Mouse (Mus musculus) kidney, adult 2 months (tissue): ENCODE measurements around the gene Ostm1.

Experiments
- CTCF ChIP-seq: fragments of 200-500 bp; conservative IDR thresholded peaks from 2 replicates; pipeline ENCODE4 v1.5.1; 2011; ENCODE audit warnings: low read depth, mild to moderate bottlenecking, control low read depth, low read length, moderate library complexity, mixed read lengths; ENCODE audit not compliant: insufficient read depth, insufficient read length
- POLR2A ChIP-seq: fragments of 200-500 bp; IDR thresholded peaks from one replicate; pipeline ENCODE4 v1.6.1; 2011; ENCODE audit warnings: low read depth, low read length, control low read depth

DNA sequence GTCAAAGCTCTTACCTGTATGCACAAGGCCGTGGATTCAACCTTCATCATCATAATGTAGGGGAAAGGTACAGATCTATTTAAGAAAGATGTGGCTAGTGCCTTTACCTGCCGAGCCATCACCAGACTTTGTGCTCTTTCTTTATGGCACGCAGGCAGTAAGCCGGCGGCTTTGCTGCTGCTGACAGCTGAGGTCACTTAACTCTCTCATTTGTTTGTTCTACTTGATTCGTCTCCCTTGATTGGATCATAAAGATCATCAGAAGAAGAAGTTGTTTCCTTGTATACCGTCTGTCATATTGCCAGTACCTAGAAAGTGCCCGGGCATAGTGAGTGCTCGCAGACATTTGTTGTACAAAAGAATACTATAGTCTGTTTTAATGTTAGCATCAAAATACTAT, 114.8 kb downstream of the Ostm1 start:
- TF ChIP-seq POLR2A (no peak), CTCF (no peak)
